Mouse (Mus musculus): ENCODE measurements around the gene Gm17545. TPM values are rescaled to one million over a fixed set of nuclear protein-coding genes. Genes with fewer than 3 reads are reported as not detected.

Gene Gm17545
- polyA plus RNA-seq, 1 experiment from 2014 or later = not detected

- Histone ChIP-seq H3K27me3 (replicated peaks; ENCODE audit: control insufficient read depth, insufficient read depth, low read length) (no peaks in the 10 kb centered on the region), H3K27ac (ENCODE audit: low read length) (no peak overlapping the region), H3K4me3 (ENCODE audit: low read length) (no peak overlapping the region), H3K4me1 (ENCODE audit: control insufficient read depth, insufficient read depth, low read length) (no peaks in the 10 kb centered on the region), H3K4me2 (ENCODE audit: low read depth, low read length) (no peak overlapping the region), H3K9me3 (ENCODE audit: control insufficient read depth, low read length) (no peaks in the 10 kb centered on the region), H3K36me3 (ENCODE audit: control insufficient read depth, insufficient read depth, low read length) (peaks cover 24% of the 10 kb centered on the region), H3K9ac (ENCODE audit: low read depth, low read length) (no peak overlapping the region)
- ATAC-seq = no peak
Measured at GRCm38 (mm10) chr9:22455041-22455440, 951 bp downstream of the Gm17545 start.

GRCm38 (mm10) chr9:22457142-22457835, 3.2 kb downstream of the Gm17545 start:
- H3K9ac ChIP-seq (ENCODE audit: low read depth, low read length) = no peak overlapping the region
- H3K36me3 ChIP-seq (ENCODE audit: control insufficient read depth, insufficient read depth, low read length) = peaks cover 24% of the 10 kb centered on the region

DNA sequence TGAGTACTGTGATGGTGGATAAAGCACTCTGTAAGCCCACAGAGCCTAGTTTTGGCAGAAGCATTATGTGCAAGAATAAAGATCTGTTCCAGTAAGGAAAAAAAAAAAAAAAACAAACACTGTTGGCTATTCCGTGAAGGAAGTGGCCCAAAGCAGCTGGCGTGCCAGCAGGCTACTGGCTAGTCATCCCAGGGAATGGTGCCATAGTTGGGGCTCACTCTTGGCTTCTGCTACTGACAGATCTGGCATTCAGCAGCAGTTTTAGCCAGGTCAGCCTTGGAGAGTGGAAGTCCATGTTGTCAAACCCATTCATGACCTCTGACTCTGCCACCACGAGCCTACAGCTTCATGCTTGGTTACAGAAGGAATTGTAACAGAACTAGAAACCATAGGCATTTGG, 7.9 kb downstream of the Gm17545 start:
- WGBS = 92% methylated on average over 3 of the region's 3 CpGs
- peaks cover 8% of the 10 kb centered on the region; the same call in 1 of the 2 replicates for H3K36me3 ChIP-seq (ENCODE audit: control insufficient read depth, insufficient read depth, low read length)
- H3K4me2 ChIP-seq (ENCODE audit: low read depth, low read length) = no peak overlapping the region
- no peak overlapping the region for H3K27ac ChIP-seq (ENCODE audit: low read length)
- no peak overlapping the region for H3K9ac ChIP-seq (ENCODE audit: low read depth, low read length)
- no peaks in the 10 kb centered on the region for H3K9me3 ChIP-seq (ENCODE audit: control insufficient read depth, low read length)
- H3K4me1 ChIP-seq (ENCODE audit: control insufficient read depth, insufficient read depth, low read length) = 0 out of 2 replicates have a peak, but pooled peaks cover 2% of the 10 kb centered on the region
- ATAC-seq = no peak
- H3K4me3 ChIP-seq (ENCODE audit: low read length) = no peak overlapping the region
- H3K27me3 ChIP-seq (replicated peaks; ENCODE audit: control insufficient read depth, insufficient read depth, low read length) = no peaks in the 10 kb centered on the region

More at GRCm38 (mm10) chr9:22457142-22457835, 3.2 kb downstream of the Gm17545 start:
- Histone ChIP-seq H3K27ac (ENCODE audit: low read length) (no peak overlapping the region), H3K9me3 (ENCODE audit: control insufficient read depth, low read length) (no peaks in the 10 kb centered on the region), H3K4me2 (ENCODE audit: low read depth, low read length) (no peak overlapping the region), H3K27me3 (replicated peaks; ENCODE audit: control insufficient read depth, insufficient read depth, low read length) (no peaks in the 10 kb centered on the region), H3K4me1 (ENCODE audit: control insufficient read depth, insufficient read depth, low read length) (no peaks in the 10 kb centered on the region), H3K4me3 (ENCODE audit: low read length) (no peak overlapping the region)
- WGBS = 85% methylated on average over 11 of the region's 11 CpGs
- ATAC-seq = no peak

DNA sequence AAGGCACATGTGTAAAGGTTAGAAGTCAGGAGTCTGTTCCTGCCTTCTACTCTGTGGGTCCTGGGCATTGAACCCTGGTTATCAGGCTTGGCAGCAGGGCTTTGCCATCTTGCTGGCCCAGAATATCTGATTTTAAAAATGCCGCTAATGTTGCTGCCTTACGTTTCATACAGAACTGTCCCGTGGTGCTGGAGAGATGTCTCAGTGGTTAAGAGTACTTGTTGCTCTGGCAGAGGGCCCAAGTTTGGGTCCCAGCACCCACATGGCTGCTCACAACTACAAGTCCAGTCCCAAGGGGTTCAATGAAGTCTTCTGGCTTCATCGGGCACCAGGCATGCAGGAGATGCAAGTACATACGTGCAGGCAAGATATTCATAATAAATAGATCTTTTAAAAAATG, 12.1 kb downstream of the Gm17545 start:
- no peak overlapping the region for H3K9ac ChIP-seq (ENCODE audit: low read depth, low read length)
- no peak for ATAC-seq
- no peak overlapping the region for H3K4me3 ChIP-seq (ENCODE audit: low read length)
- no peaks in the 10 kb centered on the region for H3K27me3 ChIP-seq (replicated peaks; ENCODE audit: control insufficient read depth, insufficient read depth, low read length)
- 94% methylated on average over 5 of the region's 5 CpGs for WGBS
- H3K4me1 ChIP-seq (ENCODE audit: control insufficient read depth, insufficient read depth, low read length) = 0 out of 2 replicates have a peak, but pooled peaks cover 2% of the 10 kb centered on the region
- H3K36me3 ChIP-seq (ENCODE audit: control insufficient read depth, insufficient read depth, low read length) = peaks cover 5% of the 10 kb centered on the region; the same call in 1 of the 2 replicates
- no peak overlapping the region for H3K4me2 ChIP-seq (ENCODE audit: low read depth, low read length)
- H3K9me3 ChIP-seq (ENCODE audit: control insufficient read depth, low read length) = no peaks in the 10 kb centered on the region
- H3K27ac ChIP-seq (ENCODE audit: low read length) = no peak overlapping the region

DNA sequence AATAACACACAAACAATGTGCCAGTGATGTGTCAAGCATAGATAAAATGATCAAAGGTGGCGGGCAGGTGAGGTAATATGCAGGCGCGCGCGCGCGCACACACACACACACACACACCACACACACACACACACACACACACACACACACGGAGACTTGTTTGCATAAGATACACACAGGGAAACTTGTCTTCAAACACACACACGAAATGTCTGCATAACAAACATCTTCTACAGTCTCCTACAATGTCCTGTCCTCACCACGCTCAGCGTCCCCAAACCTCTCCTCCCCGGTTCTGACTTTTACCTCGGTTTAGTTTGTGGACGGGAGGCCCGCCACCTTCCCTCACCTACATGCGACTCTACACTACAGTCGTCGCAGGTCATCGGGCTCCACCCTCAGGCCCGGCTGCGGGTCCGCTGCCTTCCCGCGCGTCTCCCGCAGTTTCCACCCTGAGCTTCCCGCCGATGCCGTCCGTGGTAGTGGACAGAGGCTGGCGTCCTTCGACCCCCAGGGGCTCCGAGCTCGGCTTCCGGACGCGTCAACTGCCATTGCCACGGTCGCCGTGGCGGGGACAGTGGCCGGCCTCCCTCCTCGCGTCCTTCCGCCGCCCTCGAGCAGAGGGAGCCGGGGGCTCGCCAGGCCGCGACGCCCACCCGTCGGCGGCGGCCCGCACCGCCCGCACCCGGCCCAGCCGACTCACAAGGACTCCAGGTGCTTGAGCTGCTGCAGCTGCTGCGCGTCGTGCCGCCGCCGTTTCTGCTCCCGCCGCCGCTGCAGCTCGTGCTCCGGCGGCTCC, 13.5 kb downstream of the Gm17545 start:
- peak overlapping the region; percentile 65 for H3K4me2 ChIP-seq (ENCODE audit: low read depth, low read length)
- H3K4me3 ChIP-seq (ENCODE audit: low read length) = peak overlapping the region; percentile 91
- peak; percentile 78 for ATAC-seq
- no peaks in the 10 kb centered on the region for H3K27me3 ChIP-seq (replicated peaks; ENCODE audit: control insufficient read depth, insufficient read depth, low read length)
- H3K9me3 ChIP-seq (ENCODE audit: control insufficient read depth, low read length) = no peaks in the 10 kb centered on the region
- 0 out of 2 replicates have a peak, but pooled peaks cover 2% of the 10 kb centered on the region for H3K4me1 ChIP-seq (ENCODE audit: control insufficient read depth, insufficient read depth, low read length)
- H3K27ac ChIP-seq (ENCODE audit: low read length) = peak overlapping the region; percentile 93
- peak overlapping the region; percentile 95 for H3K9ac ChIP-seq (ENCODE audit: low read depth, low read length)
- H3K36me3 ChIP-seq (ENCODE audit: control insufficient read depth, insufficient read depth, low read length) = peaks cover 5% of the 10 kb centered on the region; the same call in 1 of the 2 replicates
- WGBS = under 1% methylated on average over 70 of the region's 73 CpGs

- peak overlapping the region; percentile 93 for H3K27ac ChIP-seq (ENCODE audit: low read length)
- WGBS = 3% methylated on average over 43 of the region's 43 CpGs
- peak overlapping the region; percentile 65 for H3K4me2 ChIP-seq (ENCODE audit: low read depth, low read length)
- H3K27me3 ChIP-seq (replicated peaks; ENCODE audit: control insufficient read depth, insufficient read depth, low read length) = no peaks in the 10 kb centered on the region
- ATAC-seq = peak; percentile 93
- H3K4me1 ChIP-seq (ENCODE audit: control insufficient read depth, insufficient read depth, low read length) = 0 out of 2 replicates have a peak, but pooled peaks cover 2% of the 10 kb centered on the region
- peak overlapping the region; percentile 95 for H3K9ac ChIP-seq (ENCODE audit: low read depth, low read length)
- peak overlapping the region; percentile 91 for H3K4me3 ChIP-seq (ENCODE audit: low read length)
- no peaks in the 10 kb centered on the region for H3K9me3 ChIP-seq (ENCODE audit: control insufficient read depth, low read length)
- H3K36me3 ChIP-seq (ENCODE audit: control insufficient read depth, insufficient read depth, low read length) = peaks cover 5% of the 10 kb centered on the region; the same call in 1 of the 2 replicates
Measured at GRCm38 (mm10) chr9:22468170-22468898, 14.2 kb downstream of the Gm17545 start.

- 77% methylated on average over 8 of the region's 8 CpGs for WGBS
- Histone ChIP-seq H3K4me2 (ENCODE audit: low read depth, low read length) (no peak overlapping the region), H3K9ac (ENCODE audit: low read depth, low read length) (no peak overlapping the region), H3K4me3 (ENCODE audit: low read length) (no peak overlapping the region), H3K4me1 (ENCODE audit: control insufficient read depth, insufficient read depth, low read length) (0 out of 2 replicates have a peak, but pooled peaks cover 2% of the 10 kb centered on the region), H3K9me3 (ENCODE audit: control insufficient read depth, low read length) (no peaks in the 10 kb centered on the region), H3K27ac (ENCODE audit: low read length) (no peak overlapping the region), H3K27me3 (replicated peaks; ENCODE audit: control insufficient read depth, insufficient read depth, low read length) (no peaks in the 10 kb centered on the region), H3K36me3 (ENCODE audit: control insufficient read depth, insufficient read depth, low read length) (peaks cover 5% of the 10 kb centered on the region; the same call in 1 of the 2 replicates)
- no peak for ATAC-seq
Measured at GRCm38 (mm10) chr9:22468899-22469259, 14.8 kb downstream of the Gm17545 start.

GRCm38 (mm10) chr9:22469643-22470042, 15.6 kb downstream of the Gm17545 start, which contains the start of gene Rp9:
Rp9 (minus strand) TSS chr9:22469743.
- WGBS = 83% methylated on average over 3 of the region's 3 CpGs
- Histone ChIP-seq H3K9me3 (ENCODE audit: control insufficient read depth, low read length) (no peaks in the 10 kb centered on the region), H3K36me3 (ENCODE audit: control insufficient read depth, insufficient read depth, low read length) (peaks cover 5% of the 10 kb centered on the region; the same call in 1 of the 2 replicates), H3K4me3 (ENCODE audit: low read length) (peak within 1 kb of the TSS; percentile 91), H3K9ac (ENCODE audit: low read depth, low read length) (peak within 1 kb of the TSS; percentile 95), H3K27me3 (replicated peaks; ENCODE audit: control insufficient read depth, insufficient read depth, low read length) (no peaks in the 10 kb centered on the region), H3K4me1 (ENCODE audit: control insufficient read depth, insufficient read depth, low read length) (0 out of 2 replicates have a peak, but pooled peaks cover 2% of the 10 kb centered on the region), H3K4me2 (ENCODE audit: low read depth, low read length) (peak within 1 kb of the TSS; percentile 65), H3K27ac (ENCODE audit: low read length) (no peak within 1 kb of the TSS)
- ATAC-seq = no peak

DNA sequence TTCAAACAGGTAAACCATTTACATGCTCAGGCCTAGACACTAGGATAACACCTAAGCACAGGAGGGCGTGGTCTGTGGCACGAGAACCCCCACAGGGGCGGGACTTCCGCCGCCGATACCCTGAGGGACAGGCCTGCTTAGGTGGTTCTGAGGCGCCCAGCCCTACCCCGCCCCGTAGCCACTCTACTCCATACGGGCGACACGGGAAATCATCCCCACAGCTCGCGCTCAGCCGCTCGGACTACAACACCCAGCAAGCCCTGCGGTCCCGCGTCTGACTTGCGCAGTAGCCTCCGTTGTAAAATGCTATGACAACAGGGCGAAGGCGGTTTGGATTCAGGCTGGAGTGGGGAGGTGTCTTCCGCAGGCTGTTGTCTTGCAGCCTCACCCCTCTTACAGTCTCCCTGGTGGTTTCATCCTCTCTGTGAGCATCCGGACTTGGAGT, 21.4 kb downstream of the Gm17545 start, which contains the start of gene Bbs9:
TSS of gene Bbs9 (plus strand) at position 292 of the 445 bp plus-strand sequence.
- Histone ChIP-seq H3K9ac (ENCODE audit: low read depth, low read length) (peak within 1 kb of the TSS; percentile 70), H3K27ac (ENCODE audit: low read length) (peak within 1 kb of the TSS; percentile 54), H3K4me2 (ENCODE audit: low read depth, low read length) (peak within 1 kb of the TSS; percentile 91), H3K4me3 (ENCODE audit: low read length) (peak within 1 kb of the TSS; percentile 66), H3K4me1 (ENCODE audit: control insufficient read depth, insufficient read depth, low read length) (no peaks in the 10 kb centered on the region), H3K9me3 (ENCODE audit: control insufficient read depth, low read length) (no peaks in the 10 kb centered on the region), H3K36me3 (ENCODE audit: control insufficient read depth, insufficient read depth, low read length) (no peaks in the 10 kb centered on the region), H3K27me3 (replicated peaks; ENCODE audit: control insufficient read depth, insufficient read depth, low read length) (no peaks in the 10 kb centered on the region)
- WGBS = under 1% methylated on average over 25 of the region's 25 CpGs
- peak; percentile 100 for ATAC-seq

Measured in intestine, embryonic 16.5 days (tissue).